Mouse (Mus musculus): ENCODE data around the gene Slc30a1. TPM values are rescaled to one million over a fixed set of nuclear protein-coding genes. Genes with fewer than 3 reads are reported as not detected.

The Slc30a1 gene
- polyA plus RNA-seq, 1 experiment from 2014 or later: 4.0 TPM

- WGBS: 62% methylated on average over 7 of the region's 7 CpGs
These were observed 39.7 kb downstream of the Slc30a1 start for GRCm38 (mm10) chr1:191946261-191946660.

GRCm38 (mm10) chr1:191946835-191947234 lies 40.3 kb downstream of the Slc30a1 start:
- Histone ChIP-seq H3K9ac (no peak overlapping the region), H3K4me3 (replicated peaks) (no peak overlapping the region), H3K4me2 (replicated peaks) (no peak overlapping the region), H3K36me3 (no peaks in the 10 kb centered on the region), H3K27ac (replicated peaks) (no peak overlapping the region), H3K9me3 (replicated peaks) (no peaks in the 10 kb centered on the region), H3K27me3 (no peaks in the 10 kb centered on the region; the same call in 1 of the 2 replicates), H3K4me1 (no peaks in the 10 kb centered on the region)
- no peak for ATAC-seq (ENCODE audit: insufficient number of reproducible peaks, low FRiP score, low TSS enrichment, low read depth)
- 94% methylated on average over 2 of the region's 2 CpGs for WGBS

More at GRCm38 (mm10) chr1:191946261-191946660, 39.7 kb downstream of the Slc30a1 start:
- Histone ChIP-seq H3K36me3 (no peaks in the 10 kb centered on the region), H3K4me1 (no peaks in the 10 kb centered on the region), H3K27ac (replicated peaks) (no peak overlapping the region), H3K27me3 (no peaks in the 10 kb centered on the region; the same call in 1 of the 2 replicates), H3K4me3 (replicated peaks) (no peak overlapping the region), H3K4me2 (replicated peaks) (no peak overlapping the region), H3K9me3 (replicated peaks) (no peaks in the 10 kb centered on the region), H3K9ac (no peak overlapping the region)
- ATAC-seq (ENCODE audit: insufficient number of reproducible peaks, low FRiP score, low TSS enrichment, low read depth): no peak

- H3K27ac ChIP-seq (replicated peaks): no peak overlapping the region
- no peaks in the 10 kb centered on the region for H3K9me3 ChIP-seq (replicated peaks)
- no peaks in the 10 kb centered on the region for H3K4me1 ChIP-seq
- WGBS: 71% methylated on average over 8 of the region's 8 CpGs
- no peak overlapping the region for H3K4me3 ChIP-seq (replicated peaks)
- no peaks in the 10 kb centered on the region for H3K36me3 ChIP-seq
- no peaks in the 10 kb centered on the region; the same call in 1 of the 2 replicates for H3K27me3 ChIP-seq
- no peak overlapping the region for H3K4me2 ChIP-seq (replicated peaks)
- ATAC-seq (ENCODE audit: insufficient number of reproducible peaks, low FRiP score, low TSS enrichment, low read depth): no peak
- H3K9ac ChIP-seq: no peak overlapping the region
These were observed 41.2 kb downstream of the Slc30a1 start for GRCm38 (mm10) chr1:191947796-191948195.

GRCm38 (mm10) chr1:191948600-191948999 lies 42.0 kb downstream of the Slc30a1 start:
- H3K4me1 ChIP-seq: no peaks in the 10 kb centered on the region
- no peak overlapping the region for H3K4me3 ChIP-seq (replicated peaks)
- H3K9me3 ChIP-seq (replicated peaks): no peaks in the 10 kb centered on the region
- ATAC-seq (ENCODE audit: insufficient number of reproducible peaks, low FRiP score, low TSS enrichment, low read depth): no peak
- H3K27ac ChIP-seq (replicated peaks): no peak overlapping the region
- H3K4me2 ChIP-seq (replicated peaks): no peak overlapping the region
- H3K9ac ChIP-seq: no peak overlapping the region
- 81% methylated on average over 8 of the region's 8 CpGs for WGBS
- H3K36me3 ChIP-seq: no peaks in the 10 kb centered on the region
- no peaks in the 10 kb centered on the region for H3K27me3 ChIP-seq

GRCm38 (mm10) chr1:191950611-191951010 lies 44.0 kb downstream of the Slc30a1 start:
- Histone ChIP-seq H3K27me3 (no peaks in the 10 kb centered on the region), H3K27ac (replicated peaks) (no peak overlapping the region), H3K4me1 (no peaks in the 10 kb centered on the region), H3K9ac (no peak overlapping the region), H3K9me3 (replicated peaks) (no peaks in the 10 kb centered on the region), H3K4me3 (replicated peaks) (no peak overlapping the region), H3K36me3 (no peaks in the 10 kb centered on the region), H3K4me2 (replicated peaks) (no peak overlapping the region)
- no peak for ATAC-seq (ENCODE audit: insufficient number of reproducible peaks, low FRiP score, low TSS enrichment, low read depth)
- WGBS: 57% methylated on average over 2 of the region's 2 CpGs

GRCm38 (mm10) chr1:191952733-191953335 lies 46.3 kb downstream of the Slc30a1 start:
- H3K9ac ChIP-seq: no peak overlapping the region
- H3K27me3 ChIP-seq: no peaks in the 10 kb centered on the region
- WGBS: 86% methylated on average over 11 of the region's 11 CpGs
- no peak for ATAC-seq (ENCODE audit: insufficient number of reproducible peaks, low FRiP score, low TSS enrichment, low read depth)
- H3K9me3 ChIP-seq (replicated peaks): no peaks in the 10 kb centered on the region
- no peak overlapping the region for H3K27ac ChIP-seq (replicated peaks)
- no peak overlapping the region for H3K4me3 ChIP-seq (replicated peaks)
- H3K36me3 ChIP-seq: no peaks in the 10 kb centered on the region
- no peak overlapping the region for H3K4me2 ChIP-seq (replicated peaks)
- no peaks in the 10 kb centered on the region for H3K4me1 ChIP-seq

- no peaks in the 10 kb centered on the region for H3K27me3 ChIP-seq
- H3K9me3 ChIP-seq (replicated peaks): no peaks in the 10 kb centered on the region
- H3K27ac ChIP-seq (replicated peaks): no peak overlapping the region
- no peak for ATAC-seq (ENCODE audit: insufficient number of reproducible peaks, low FRiP score, low TSS enrichment, low read depth)
- no peak overlapping the region for H3K4me3 ChIP-seq (replicated peaks)
- H3K36me3 ChIP-seq: no peaks in the 10 kb centered on the region
- H3K9ac ChIP-seq: no peak overlapping the region
- H3K4me2 ChIP-seq (replicated peaks): no peak overlapping the region
- 54% methylated on average over 3 of the region's 3 CpGs for WGBS
- H3K4me1 ChIP-seq: no peaks in the 10 kb centered on the region
These were observed 48.5 kb downstream of the Slc30a1 start for GRCm38 (mm10) chr1:191955101-191955500.

GRCm38 (mm10) chr1:191956261-191956660 lies 49.7 kb downstream of the Slc30a1 start:
- no peaks in the 10 kb centered on the region for H3K4me1 ChIP-seq
- H3K27me3 ChIP-seq: no peaks in the 10 kb centered on the region
- no peak overlapping the region; the same call in 1 of the 2 replicates for H3K27ac ChIP-seq (replicated peaks)
- whole genome bisulfite sequencing: 73% methylated on average over 3 of the region's 3 CpGs
- no peaks in the 10 kb centered on the region for H3K36me3 ChIP-seq
- no peak overlapping the region for H3K4me3 ChIP-seq (replicated peaks)
- no peaks in the 10 kb centered on the region for H3K9me3 ChIP-seq (replicated peaks)
- no peak for ATAC-seq (ENCODE audit: insufficient number of reproducible peaks, low FRiP score, low TSS enrichment, low read depth)
- no peak overlapping the region for H3K9ac ChIP-seq
- no peak overlapping the region for H3K4me2 ChIP-seq (replicated peaks)

GRCm38 (mm10) chr1:191956871-191957270 lies 50.3 kb downstream of the Slc30a1 start:
- Histone ChIP-seq H3K27ac (replicated peaks) (no peak overlapping the region; the same call in 1 of the 2 replicates), H3K4me1 (no peaks in the 10 kb centered on the region), H3K27me3 (no peaks in the 10 kb centered on the region), H3K36me3 (no peaks in the 10 kb centered on the region), H3K4me3 (replicated peaks) (no peak overlapping the region), H3K9ac (no peak overlapping the region), H3K4me2 (replicated peaks) (no peak overlapping the region), H3K9me3 (replicated peaks) (no peaks in the 10 kb centered on the region)
- ATAC-seq (ENCODE audit: insufficient number of reproducible peaks, low FRiP score, low TSS enrichment, low read depth): no peak
- WGBS: 87% methylated on average over 2 of the region's 2 CpGs

GRCm38 (mm10) chr1:191957321-191957720 lies 50.8 kb downstream of the Slc30a1 start:
- Histone ChIP-seq H3K27me3 (no peaks in the 10 kb centered on the region), H3K4me1 (no peaks in the 10 kb centered on the region), H3K9ac (no peak overlapping the region), H3K4me3 (replicated peaks) (no peak overlapping the region), H3K36me3 (no peaks in the 10 kb centered on the region), H3K4me2 (replicated peaks) (no peak overlapping the region), H3K9me3 (replicated peaks) (no peaks in the 10 kb centered on the region), H3K27ac (replicated peaks) (no peak overlapping the region)
- ATAC-seq (ENCODE audit: insufficient number of reproducible peaks, low FRiP score, low TSS enrichment, low read depth): no peak
- WGBS: 79% methylated on average over 3 of the region's 3 CpGs

- H3K4me1 ChIP-seq: 0 out of 2 replicates have a peak, but pooled peaks cover 8% of the 10 kb centered on the region
- H3K9me3 ChIP-seq (replicated peaks): no peaks in the 10 kb centered on the region
- no peak for ATAC-seq (ENCODE audit: insufficient number of reproducible peaks, low FRiP score, low TSS enrichment, low read depth)
- no peak overlapping the region for H3K4me3 ChIP-seq (replicated peaks)
- H3K4me2 ChIP-seq (replicated peaks): no peak overlapping the region
- no peak overlapping the region for H3K27ac ChIP-seq (replicated peaks)
- no peaks in the 10 kb centered on the region for H3K36me3 ChIP-seq
- no peaks in the 10 kb centered on the region for H3K27me3 ChIP-seq
- no peak overlapping the region for H3K9ac ChIP-seq
- WGBS: 53% methylated on average over 2 of the region's 2 CpGs
These were observed 54.4 kb downstream of the Slc30a1 start for GRCm38 (mm10) chr1:191960946-191961345.
